Mouse (Mus musculus): ENCODE results near the gene Ccr10. TPM values are rescaled to one million over a fixed set of nuclear protein-coding genes. Genes with fewer than 3 reads are reported as not detected.
A peak's percentile ranks its signal among the peaks of the same experiment; 100 is the strongest.

Ccr10 gene
- polyA plus RNA-seq, 1 experiment from 2014 or later, result 0.33 TPM

DNA sequence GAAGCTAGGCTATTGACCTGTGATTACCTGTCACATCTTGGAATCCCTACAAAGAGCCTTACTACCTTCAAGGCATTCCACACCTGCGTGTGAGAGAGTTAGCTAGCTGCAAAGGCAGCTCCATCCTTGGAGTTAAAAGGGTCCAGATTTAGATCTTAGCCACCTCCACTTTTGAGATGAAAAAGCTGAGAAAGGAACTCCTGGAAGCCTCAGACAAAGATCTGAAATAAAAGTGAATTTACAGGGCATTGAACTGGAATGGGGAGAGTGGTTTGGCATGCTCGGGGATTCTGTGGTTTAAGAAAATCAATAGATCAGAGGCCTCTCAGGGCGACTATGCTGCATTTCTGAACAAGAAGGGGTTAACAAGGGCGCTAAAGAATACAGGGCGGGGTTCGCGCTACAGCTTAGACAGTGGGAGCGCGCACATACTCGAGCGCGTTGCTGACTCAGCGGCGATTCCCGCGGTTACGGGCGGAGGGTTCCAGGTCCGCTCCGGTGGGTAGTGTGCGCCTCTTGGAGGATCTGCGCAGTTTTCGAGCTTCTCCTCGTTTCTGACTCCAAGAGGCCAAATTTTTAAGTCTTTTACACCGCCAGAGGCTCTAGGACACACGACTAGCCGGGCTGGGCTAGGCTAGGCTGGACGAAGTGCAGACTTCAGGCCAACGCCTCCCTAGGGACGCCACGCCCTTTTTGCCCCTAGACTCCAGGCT, 3.4 kb downstream of the Ccr10 start:
- H3K27me3 ChIP-seq (ENCODE audit: control insufficient read depth, insufficient read depth, low read length), result peaks cover 8% of the 10 kb centered on the region; the same call in 1 of the 2 replicates

DNA sequence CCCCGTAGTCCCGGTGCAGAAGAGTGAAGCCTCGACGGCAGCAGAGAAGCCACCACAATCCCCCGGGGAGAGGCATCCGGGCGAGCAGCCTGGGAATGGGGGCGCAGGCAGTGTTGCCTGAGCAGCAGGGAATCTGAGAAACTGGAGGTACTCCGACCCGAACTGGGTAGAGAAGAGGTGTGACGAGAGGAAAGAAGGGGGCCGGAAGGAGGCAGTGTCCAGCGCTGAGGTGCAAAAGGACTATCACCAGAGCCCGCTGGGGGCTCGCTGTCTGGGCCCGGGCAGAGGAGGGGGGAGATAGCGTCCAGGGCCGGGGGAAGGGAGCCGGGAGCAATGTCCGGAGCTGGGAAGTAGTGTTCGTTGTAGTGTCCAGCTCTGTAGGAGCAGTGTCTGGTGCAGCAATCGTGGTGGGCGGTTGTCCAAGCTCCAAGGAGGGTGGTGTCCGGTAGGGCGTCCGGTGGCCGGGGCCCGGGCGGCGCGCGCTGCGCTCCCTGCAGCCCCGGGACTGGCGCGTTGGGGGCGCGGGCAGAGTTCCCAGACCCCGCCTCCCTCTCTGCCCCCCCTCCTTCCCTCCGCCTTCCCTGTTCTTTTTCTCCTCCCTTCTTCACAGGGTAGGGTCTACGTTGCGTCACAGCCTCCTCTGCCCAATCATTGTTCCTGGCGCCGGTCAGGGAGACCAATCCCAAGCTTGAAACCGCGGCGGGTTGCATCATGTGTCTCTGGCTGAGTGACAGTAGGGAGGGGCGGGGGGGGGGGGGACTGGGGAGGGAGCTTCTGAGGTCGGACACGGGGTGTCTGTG, 4.2 kb downstream of the Ccr10 start, which contains the start of gene Plekhh3:
TSS of gene Plekhh3 (minus strand) at position 541 of the 800 bp plus-strand sequence.
- Histone ChIP-seq H3K4me3 (ENCODE audit: low read depth, low read length) (peak within 1 kb of the TSS; percentile 54), H3K27me3 (ENCODE audit: control insufficient read depth, insufficient read depth, low read length) (0 out of 2 replicates have a peak, but pooled peaks cover 7% of the 10 kb centered on the region), H3K4me1 (ENCODE audit: control insufficient read depth, insufficient read depth, low read length) (peaks cover 37% of the 10 kb centered on the region), H3K36me3 (ENCODE audit: control insufficient read depth, insufficient read depth, low read length) (peaks cover 24% of the 10 kb centered on the region), H3K9me3 (ENCODE audit: control insufficient read depth, low read depth, low read length) (no peaks in the 10 kb centered on the region), H3K9ac (replicated peaks; ENCODE audit: low read depth, low read length) (peak within 1 kb of the TSS; percentile 45), H3K27ac (ENCODE audit: low read length) (peak within 1 kb of the TSS; percentile 95), H3K4me2 (replicated peaks; ENCODE audit: low read depth, low read length) (peak within 1 kb of the TSS; percentile 79)
- under 1% methylated on average over 39 of the region's 50 CpGs for WGBS
- peak; percentile 94 for ATAC-seq (ENCODE audit: insufficient number of reproducible peaks, insufficient read depth, low FRiP score, low read depth)

More for the DNA sequence above, 3.4 kb downstream of the Ccr10 start:
- H3K9ac ChIP-seq (replicated peaks; ENCODE audit: low read depth, low read length), result peak overlapping the region; percentile 39
- H3K9me3 ChIP-seq (ENCODE audit: control insufficient read depth, low read depth, low read length), result no peaks in the 10 kb centered on the region
- H3K4me1 ChIP-seq (ENCODE audit: control insufficient read depth, insufficient read depth, low read length), result peaks cover 37% of the 10 kb centered on the region
- peak overlapping the region; percentile 49 for H3K4me3 ChIP-seq (ENCODE audit: low read depth, low read length)
- peak overlapping the region; percentile 95 for H3K27ac ChIP-seq (ENCODE audit: low read length)
- peak; percentile 39; the same call in 1 of the 2 replicates for ATAC-seq (ENCODE audit: insufficient number of reproducible peaks, insufficient read depth, low FRiP score, low read depth)
- peak overlapping the region; percentile 79 for H3K4me2 ChIP-seq (replicated peaks; ENCODE audit: low read depth, low read length)
- peaks cover 16% of the 10 kb centered on the region for H3K36me3 ChIP-seq (ENCODE audit: control insufficient read depth, insufficient read depth, low read length)
- WGBS, result under 1% methylated on average over 31 of the region's 31 CpGs

DNA sequence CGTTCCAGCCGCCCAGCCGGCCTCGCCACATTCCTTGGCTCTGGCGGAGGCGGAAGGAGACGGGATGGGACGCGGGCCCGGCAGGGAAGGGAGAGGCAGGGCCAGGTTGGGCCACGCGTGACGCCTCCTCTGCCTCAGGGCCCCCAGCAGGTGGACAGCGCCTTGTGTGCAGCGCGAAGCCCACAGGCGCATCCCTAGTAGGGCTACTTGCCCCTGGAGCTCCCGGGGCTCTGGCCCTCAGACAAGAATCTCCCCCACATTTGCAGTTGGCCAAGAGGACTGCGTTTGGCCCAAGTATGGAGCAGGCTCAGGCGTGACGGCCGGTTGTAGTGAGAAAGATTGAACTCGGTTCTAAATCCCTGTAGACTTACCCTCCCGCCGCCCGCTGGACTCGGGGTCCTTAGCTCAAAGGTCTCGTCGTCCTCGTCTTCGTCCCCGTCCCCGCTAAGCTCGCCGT, 4.9 kb downstream of the Ccr10 start, which contains the start of gene Cntnap1:
TSS of gene Cntnap1 (plus strand) at position 170 of the 457 bp plus-strand sequence.
- WGBS, result under 1% methylated on average over 35 of the region's 35 CpGs
- H3K9ac ChIP-seq (replicated peaks; ENCODE audit: low read depth, low read length), result peak within 1 kb of the TSS; percentile 45
- no peak for ATAC-seq (ENCODE audit: insufficient number of reproducible peaks, insufficient read depth, low FRiP score, low read depth)

DNA sequence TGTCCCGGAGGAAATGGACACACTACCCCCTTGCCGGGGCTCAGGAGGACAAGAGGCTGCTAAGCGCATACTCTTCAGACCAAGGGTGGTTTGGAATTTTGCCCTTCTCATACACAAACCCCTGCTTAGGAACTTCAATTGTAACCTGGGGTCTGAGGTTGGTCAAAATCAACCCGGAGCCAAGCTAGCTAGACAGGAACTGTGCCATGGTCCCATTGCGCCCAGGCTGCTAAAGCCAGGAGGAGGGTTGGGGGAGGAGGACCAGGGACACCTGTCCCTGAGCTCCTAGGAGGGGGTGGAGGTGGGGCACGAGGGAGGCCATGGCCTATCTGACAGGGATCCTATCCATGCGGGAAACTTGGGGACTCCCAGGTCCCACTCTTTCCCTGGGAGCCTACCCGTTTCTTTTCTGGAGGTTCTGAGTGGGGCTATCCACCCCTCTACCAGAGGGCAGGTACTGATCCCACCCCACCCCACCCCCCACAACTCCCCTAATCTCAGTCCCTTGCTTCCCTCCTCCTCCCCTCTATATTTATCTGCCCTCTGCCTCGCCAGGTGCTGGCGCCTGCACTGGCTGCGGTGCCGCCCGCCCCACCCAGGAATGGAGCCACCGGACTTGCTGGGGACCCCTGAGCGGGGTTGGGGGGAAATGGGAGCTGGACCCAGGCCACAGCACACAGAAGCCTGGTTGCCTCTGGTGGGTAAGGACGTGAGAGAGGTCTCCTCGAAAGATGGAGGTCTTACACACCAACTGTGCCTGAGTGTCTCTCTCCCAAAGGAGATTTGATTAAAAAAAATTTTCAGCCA, 5.7 kb downstream of the Ccr10 start:
- 16% methylated on average over 17 of the region's 17 CpGs for WGBS
- peaks cover 29% of the 10 kb centered on the region for H3K4me1 ChIP-seq (ENCODE audit: control insufficient read depth, insufficient read depth, low read length)

More for the DNA sequence above, 4.9 kb downstream of the Ccr10 start, which contains the start of gene Cntnap1:
- Histone ChIP-seq H3K4me2 (replicated peaks; ENCODE audit: low read depth, low read length) (peak within 1 kb of the TSS; percentile 67), H3K9me3 (ENCODE audit: control insufficient read depth, low read depth, low read length) (no peaks in the 10 kb centered on the region), H3K36me3 (ENCODE audit: control insufficient read depth, insufficient read depth, low read length) (peaks cover 28% of the 10 kb centered on the region), H3K27me3 (ENCODE audit: control insufficient read depth, insufficient read depth, low read length) (0 out of 2 replicates have a peak, but pooled peaks cover 7% of the 10 kb centered on the region), H3K4me1 (ENCODE audit: control insufficient read depth, insufficient read depth, low read length) (peaks cover 37% of the 10 kb centered on the region), H3K4me3 (ENCODE audit: low read depth, low read length) (peak within 1 kb of the TSS; percentile 54), H3K27ac (ENCODE audit: low read length) (peak within 1 kb of the TSS; percentile 82)

DNA sequence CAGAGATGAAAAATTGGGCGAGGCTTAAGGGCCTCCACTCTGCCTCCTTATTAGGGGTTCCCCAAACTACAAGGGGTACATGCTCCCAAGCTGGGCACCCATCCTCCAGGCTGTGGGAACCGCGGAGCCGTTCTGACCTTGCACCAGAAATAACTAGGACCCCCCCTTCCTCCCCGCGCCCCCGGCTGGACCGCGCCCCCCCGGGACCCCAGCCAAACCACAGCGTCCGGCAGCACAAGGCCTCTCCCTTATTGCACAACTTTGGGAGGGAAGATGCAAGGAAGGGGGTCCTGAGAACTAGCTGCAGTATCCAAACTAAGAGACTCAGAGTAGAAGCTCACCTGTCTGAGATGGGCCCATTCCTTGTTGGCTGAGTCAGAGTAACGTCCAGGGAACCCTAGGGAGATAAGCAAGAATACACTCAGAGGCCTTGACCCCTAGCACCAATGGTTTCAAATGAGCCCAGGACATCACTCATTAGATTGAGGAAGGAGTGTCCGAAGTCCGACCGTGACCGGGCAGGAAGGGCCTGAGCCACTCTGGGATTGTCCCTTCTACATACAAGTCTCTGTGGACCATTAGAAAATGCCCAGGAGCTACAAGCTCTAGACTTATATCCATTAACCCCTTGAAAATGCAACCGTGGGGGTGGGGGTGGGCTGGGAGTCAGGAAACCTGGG, 6.8 kb downstream of the Ccr10 start:
- H3K4me3 ChIP-seq (ENCODE audit: low read depth, low read length), result peak overlapping the region; percentile 54
- no peak for ATAC-seq (ENCODE audit: insufficient number of reproducible peaks, insufficient read depth, low FRiP score, low read depth)
- 72% methylated on average over 18 of the region's 18 CpGs for WGBS

More for the DNA sequence above, 5.7 kb downstream of the Ccr10 start:
- Histone ChIP-seq H3K27ac (ENCODE audit: low read length) (no peak overlapping the region), H3K9ac (replicated peaks; ENCODE audit: low read depth, low read length) (peak overlapping the region; percentile 45), H3K36me3 (ENCODE audit: control insufficient read depth, insufficient read depth, low read length) (peaks cover 31% of the 10 kb centered on the region), H3K27me3 (ENCODE audit: control insufficient read depth, insufficient read depth, low read length) (peaks cover 10% of the 10 kb centered on the region; the same call in 1 of the 2 replicates), H3K4me3 (ENCODE audit: low read depth, low read length) (peak overlapping the region; percentile 54), H3K4me2 (replicated peaks; ENCODE audit: low read depth, low read length) (peak overlapping the region; percentile 67), H3K9me3 (ENCODE audit: control insufficient read depth, low read depth, low read length) (no peaks in the 10 kb centered on the region)
- ATAC-seq (ENCODE audit: insufficient number of reproducible peaks, insufficient read depth, low FRiP score, low read depth), result no peak

DNA sequence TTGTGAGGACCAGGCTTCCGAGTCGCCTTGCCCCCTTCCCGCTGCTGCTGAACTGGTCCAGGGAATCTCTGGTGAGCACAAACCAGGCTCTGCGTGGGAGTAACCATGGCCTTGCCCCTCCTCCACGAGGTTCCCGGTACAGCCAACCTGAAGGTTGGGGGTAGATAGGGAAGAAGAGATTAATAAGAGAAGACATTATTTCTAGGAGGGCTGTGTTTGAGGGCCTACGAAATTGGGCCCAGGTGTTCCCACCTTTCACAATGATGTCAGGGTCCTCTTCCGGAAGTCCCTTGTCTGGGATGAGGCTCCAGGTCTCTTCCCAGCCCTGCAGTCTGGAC, 7.3 kb downstream of the Ccr10 start:
- Histone ChIP-seq H3K9ac (replicated peaks; ENCODE audit: low read depth, low read length) (no peak overlapping the region), H3K27me3 (ENCODE audit: control insufficient read depth, insufficient read depth, low read length) (peaks cover 10% of the 10 kb centered on the region; the same call in 1 of the 2 replicates), H3K36me3 (ENCODE audit: control insufficient read depth, insufficient read depth, low read length) (peaks cover 44% of the 10 kb centered on the region), H3K9me3 (ENCODE audit: control insufficient read depth, low read depth, low read length) (no peaks in the 10 kb centered on the region), H3K4me2 (replicated peaks; ENCODE audit: low read depth, low read length) (no peak overlapping the region), H3K4me3 (ENCODE audit: low read depth, low read length) (no peak overlapping the region), H3K4me1 (ENCODE audit: control insufficient read depth, insufficient read depth, low read length) (peaks cover 24% of the 10 kb centered on the region), H3K27ac (ENCODE audit: low read length) (no peak overlapping the region)
- no peak for ATAC-seq (ENCODE audit: insufficient number of reproducible peaks, insufficient read depth, low FRiP score, low read depth)
- WGBS, result 70% methylated on average over 8 of the region's 8 CpGs

More for the DNA sequence above, 6.8 kb downstream of the Ccr10 start:
- no peak overlapping the region for H3K27ac ChIP-seq (ENCODE audit: low read length)
- peaks cover 40% of the 10 kb centered on the region for H3K36me3 ChIP-seq (ENCODE audit: control insufficient read depth, insufficient read depth, low read length)
- no peaks in the 10 kb centered on the region for H3K9me3 ChIP-seq (ENCODE audit: control insufficient read depth, low read depth, low read length)
- peaks cover 24% of the 10 kb centered on the region for H3K4me1 ChIP-seq (ENCODE audit: control insufficient read depth, insufficient read depth, low read length)
- H3K9ac ChIP-seq (replicated peaks; ENCODE audit: low read depth, low read length), result peak overlapping the region; percentile 45; the same call in 1 of the 2 replicates
- H3K27me3 ChIP-seq (ENCODE audit: control insufficient read depth, insufficient read depth, low read length), result peaks cover 10% of the 10 kb centered on the region; the same call in 1 of the 2 replicates
- peak overlapping the region; percentile 67 for H3K4me2 ChIP-seq (replicated peaks; ENCODE audit: low read depth, low read length)

DNA sequence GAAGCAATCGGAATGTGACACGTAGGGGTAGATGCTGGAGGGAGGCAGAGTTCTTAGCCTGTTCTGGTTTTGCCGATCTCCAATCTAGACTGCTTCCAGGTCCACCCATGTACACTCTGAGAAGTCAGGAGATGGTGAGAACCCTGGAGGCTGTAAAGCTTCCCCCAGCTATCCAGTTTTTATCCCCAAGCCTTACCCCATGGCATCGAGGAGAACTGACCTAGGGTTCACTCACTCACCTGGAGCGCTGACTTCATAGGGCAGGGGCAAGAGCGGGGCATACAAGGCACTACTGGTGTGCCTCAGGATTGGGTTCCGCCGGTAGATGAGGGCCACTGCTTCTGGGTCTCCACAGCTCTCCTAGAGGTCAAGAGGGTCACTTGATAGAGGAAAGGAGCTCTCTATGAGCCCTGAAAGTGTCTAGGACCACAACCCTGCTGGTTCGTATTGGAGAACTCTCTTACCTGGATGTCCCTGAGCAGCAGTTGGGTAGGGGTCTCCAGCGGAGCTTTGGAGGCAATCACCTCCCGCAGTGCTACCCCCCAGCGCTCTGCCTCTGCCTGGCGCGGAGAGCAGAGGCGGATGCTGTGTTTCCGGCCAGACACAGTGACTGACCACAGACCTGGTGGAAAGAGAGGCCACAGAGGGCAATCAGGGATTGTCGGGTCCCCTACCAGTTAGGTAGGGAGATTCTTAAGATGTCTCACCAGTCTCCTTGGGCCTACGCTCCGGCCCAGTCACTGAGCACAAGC, 7.9 kb downstream of the Ccr10 start:
- no peaks in the 10 kb centered on the region for H3K9me3 ChIP-seq (ENCODE audit: control insufficient read depth, low read depth, low read length)
- peaks cover 10% of the 10 kb centered on the region; the same call in 1 of the 2 replicates for H3K27me3 ChIP-seq (ENCODE audit: control insufficient read depth, insufficient read depth, low read length)
- ATAC-seq (ENCODE audit: insufficient number of reproducible peaks, insufficient read depth, low FRiP score, low read depth), result no peak
- 78% methylated on average over 19 of the region's 19 CpGs for WGBS
- no peak overlapping the region for H3K9ac ChIP-seq (replicated peaks; ENCODE audit: low read depth, low read length)
- peaks cover 49% of the 10 kb centered on the region for H3K36me3 ChIP-seq (ENCODE audit: control insufficient read depth, insufficient read depth, low read length)
- no peak overlapping the region for H3K4me3 ChIP-seq (ENCODE audit: low read depth, low read length)
- H3K4me2 ChIP-seq (replicated peaks; ENCODE audit: low read depth, low read length), result no peak overlapping the region
- H3K4me1 ChIP-seq (ENCODE audit: control insufficient read depth, insufficient read depth, low read length), result peaks cover 23% of the 10 kb centered on the region
- no peak overlapping the region for H3K27ac ChIP-seq (ENCODE audit: low read length)

Data from stomach, embryonic 14.5 days (tissue).